Mouse (Mus musculus): ENCODE measurements at regions not wholly inside any gene's neighbourhood (a gene's known extent, or its start where the extent isn't known, plus 50 kb on each side); places are given as distances from the start of the nearest gene placed in this dataset.

DNA sequence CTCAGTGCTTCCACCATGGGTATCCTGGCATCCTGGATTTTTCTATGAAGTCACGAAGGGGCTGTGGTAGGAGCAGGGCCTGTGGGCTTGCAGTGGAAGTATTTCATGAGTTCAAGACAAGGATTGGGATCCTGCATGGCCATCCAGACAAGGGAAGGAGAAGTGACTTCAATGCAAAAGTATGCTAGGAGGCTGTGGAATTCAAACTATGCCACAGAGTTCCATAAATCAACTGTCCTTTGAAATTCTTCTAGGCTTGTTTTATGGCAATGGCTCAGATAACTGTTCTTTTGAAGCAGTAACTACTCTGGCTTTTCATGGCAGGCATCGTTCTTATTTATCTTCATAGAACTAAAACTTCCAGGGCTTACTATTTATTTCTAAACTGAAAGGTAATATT, 643.9 kb downstream of the Pkhd1 start:
- Histone ChIP-seq H3K9ac (no peak overlapping the region), H3K4me2 (no peak overlapping the region), H3K36me3 (no peaks in the 10 kb centered on the region), H3K27ac (no peak overlapping the region), H3K4me1 (peaks cover 3% of the 10 kb centered on the region; the same call in 1 of the 2 replicates), H3K9me3 (no peaks in the 10 kb centered on the region), H3K4me3 (no peak overlapping the region), H3K27me3 (no peaks in the 10 kb centered on the region)
- 21% methylated on average over 2 of the region's 2 CpGs for WGBS
- no peak for ATAC-seq (ENCODE audit: insufficient number of reproducible peaks, low FRiP score, low TSS enrichment, low read depth)

- no peak overlapping the region for H3K27ac ChIP-seq
- H3K9ac ChIP-seq: no peak overlapping the region
- no peaks in the 10 kb centered on the region for H3K4me1 ChIP-seq
- no peaks in the 10 kb centered on the region for H3K36me3 ChIP-seq
- no peak for ATAC-seq (ENCODE audit: insufficient number of reproducible peaks, low FRiP score, low TSS enrichment, low read depth)
- H3K4me3 ChIP-seq: no peak overlapping the region
- no peak overlapping the region for H3K4me2 ChIP-seq
- no peaks in the 10 kb centered on the region for H3K27me3 ChIP-seq
- no peaks in the 10 kb centered on the region for H3K9me3 ChIP-seq
Observed at GRCm38 (mm10) chr1:19975436-19975835, 642.4 kb downstream of the Pkhd1 start.

DNA sequence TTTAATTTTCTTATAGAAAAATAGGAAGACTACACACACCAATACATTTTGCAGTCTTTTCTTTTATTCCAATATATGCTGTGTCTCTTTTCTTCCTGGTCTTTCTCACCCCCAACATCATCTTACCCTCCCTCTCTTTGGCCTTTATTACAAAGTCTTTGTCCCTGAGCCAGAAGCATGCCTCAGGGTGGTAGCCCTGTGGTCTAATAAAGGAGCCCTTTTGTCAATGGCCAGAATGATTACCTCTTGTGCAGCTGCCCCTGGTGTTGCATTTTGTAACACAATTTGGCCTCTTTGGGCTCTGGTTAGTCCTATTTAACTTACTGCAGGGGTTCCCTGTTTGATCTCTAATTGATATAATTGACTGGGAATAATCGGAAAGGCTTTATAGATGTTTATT, 636.7 kb downstream of the Pkhd1 start:
- H3K27me3 ChIP-seq: no peaks in the 10 kb centered on the region
- ATAC-seq (ENCODE audit: insufficient number of reproducible peaks, low FRiP score, low TSS enrichment, low read depth): no peak
- no peaks in the 10 kb centered on the region for H3K36me3 ChIP-seq
- no peak overlapping the region for H3K4me3 ChIP-seq
- no peaks in the 10 kb centered on the region for H3K9me3 ChIP-seq
- H3K4me2 ChIP-seq: no peak overlapping the region
- H3K9ac ChIP-seq: no peak overlapping the region
- H3K27ac ChIP-seq: no peak overlapping the region
- WGBS: 33% methylated on average over 1 of the region's 1 CpGs
- no peaks in the 10 kb centered on the region for H3K4me1 ChIP-seq

DNA sequence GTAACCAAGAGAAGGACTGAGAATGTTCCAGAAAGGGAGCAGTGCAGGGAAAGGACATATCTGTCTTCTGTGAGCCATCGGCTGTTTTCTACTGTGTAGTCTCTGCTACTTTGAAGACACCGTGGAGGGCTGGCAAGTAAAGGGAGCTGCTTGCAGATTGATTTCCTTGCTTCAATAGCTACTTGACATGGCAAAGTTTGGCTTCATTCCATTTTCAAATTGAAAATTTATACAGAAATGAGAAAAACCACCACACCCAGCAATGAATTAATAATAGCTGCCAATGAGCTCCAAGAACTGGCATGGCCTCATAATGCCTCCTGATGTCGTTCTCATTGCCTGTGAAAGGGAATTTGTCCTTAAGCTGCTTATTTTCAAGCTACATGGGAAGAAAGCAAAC, 635.1 kb downstream of the Pkhd1 start:
- WGBS: 54% methylated on average over 3 of the region's 3 CpGs

GRCm38 (mm10) chr1:19983504-19983903, 634.4 kb downstream of the Pkhd1 start:
- Histone ChIP-seq H3K4me1 (no peaks in the 10 kb centered on the region), H3K9ac (no peak overlapping the region), H3K27me3 (no peaks in the 10 kb centered on the region), H3K36me3 (no peaks in the 10 kb centered on the region), H3K27ac (no peak overlapping the region), H3K4me3 (no peak overlapping the region), H3K4me2 (no peak overlapping the region), H3K9me3 (no peaks in the 10 kb centered on the region)
- 35% methylated on average over 2 of the region's 2 CpGs for WGBS
- no peak for ATAC-seq (ENCODE audit: insufficient number of reproducible peaks, low FRiP score, low TSS enrichment, low read depth)

More for the DNA sequence above, 635.1 kb downstream of the Pkhd1 start:
- ATAC-seq (ENCODE audit: insufficient number of reproducible peaks, low FRiP score, low TSS enrichment, low read depth): no peak
- Histone ChIP-seq H3K36me3 (no peaks in the 10 kb centered on the region), H3K27me3 (no peaks in the 10 kb centered on the region), H3K27ac (no peak overlapping the region), H3K9ac (no peak overlapping the region), H3K4me1 (no peaks in the 10 kb centered on the region), H3K4me3 (no peak overlapping the region), H3K4me2 (no peak overlapping the region), H3K9me3 (no peaks in the 10 kb centered on the region)

GRCm38 (mm10) chr1:19989921-19990320, 627.9 kb downstream of the Pkhd1 start:
- Histone ChIP-seq H3K4me1 (no peaks in the 10 kb centered on the region), H3K9me3 (no peaks in the 10 kb centered on the region), H3K27me3 (no peaks in the 10 kb centered on the region), H3K36me3 (no peaks in the 10 kb centered on the region), H3K27ac (no peak overlapping the region), H3K9ac (no peak overlapping the region), H3K4me2 (no peak overlapping the region), H3K4me3 (no peak overlapping the region)
- WGBS: 68% methylated on average over 4 of the region's 4 CpGs
- no peak for ATAC-seq (ENCODE audit: insufficient number of reproducible peaks, low FRiP score, low TSS enrichment, low read depth)

Data from limb, embryonic 15.5 days (tissue).